Mouse (Mus musculus): ENCODE measurements around the gene Fcgr3. TPM values are rescaled to one million over a fixed set of nuclear protein-coding genes. Genes with fewer than 3 reads are reported as not detected.

Fcgr3 gene
- polyA plus RNA-seq, 1 experiment from 2014 or later, result 26.1 TPM

DNA sequence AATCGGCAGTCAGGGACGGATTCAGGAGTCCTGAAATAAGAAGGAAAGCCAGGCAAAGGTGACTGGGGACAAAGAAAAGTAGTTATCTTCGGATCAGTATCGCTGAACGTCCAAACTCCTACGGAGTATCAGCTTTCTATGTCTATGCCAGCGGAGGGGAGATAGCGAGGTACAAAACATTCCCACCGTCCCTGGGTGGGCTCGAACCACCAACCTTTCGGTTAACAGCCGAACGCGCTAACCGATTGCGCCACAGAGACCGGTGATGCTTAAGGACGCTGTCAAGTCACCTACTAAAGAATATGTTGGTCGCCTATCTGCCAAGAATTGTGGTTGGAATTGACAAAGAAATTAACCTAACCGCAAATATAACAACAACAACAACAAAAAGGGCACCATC lies 31.0 kb downstream of the Fcgr3 start:
- Histone ChIP-seq H3K27ac (replicated peaks) (no peak overlapping the region), H3K36me3 (no peaks in the 10 kb centered on the region), H3K9ac (no peak overlapping the region), H3K4me2 (replicated peaks) (peak overlapping the region; percentile 85), H3K27me3 (peaks cover 42% of the 10 kb centered on the region), H3K4me1 (peaks cover 10% of the 10 kb centered on the region; the same call in 1 of the 2 replicates), H3K9me3 (replicated peaks) (no peaks in the 10 kb centered on the region), H3K4me3 (replicated peaks) (peak overlapping the region; percentile 51)
- under 1% methylated on average over 20 of the region's 20 CpGs for WGBS
- ATAC-seq (ENCODE audit: insufficient number of reproducible peaks, low FRiP score, low TSS enrichment, low read depth), result peak; percentile 70

DNA sequence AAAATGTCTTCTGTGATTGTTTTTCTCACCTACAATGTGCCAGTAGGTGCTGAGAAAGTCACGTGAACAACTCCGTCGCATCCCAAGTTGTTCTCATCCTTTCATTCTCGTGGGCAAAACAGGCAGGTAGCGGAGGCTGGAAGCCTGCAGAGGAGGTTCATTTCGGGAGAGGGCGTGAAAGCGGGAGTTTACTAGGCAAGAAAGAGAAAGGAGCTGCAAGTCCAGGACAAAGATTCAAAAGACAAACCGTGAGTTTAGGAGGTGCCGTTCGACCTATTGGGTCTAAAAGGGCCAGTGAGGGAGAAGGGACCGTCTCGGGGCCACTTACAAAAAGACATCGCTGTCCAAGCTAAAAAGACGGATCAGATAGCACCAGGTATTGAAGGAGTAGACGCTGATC lies 31.5 kb downstream of the Fcgr3 start:
- H3K27me3 ChIP-seq, result peaks cover 43% of the 10 kb centered on the region
- under 1% methylated on average over 16 of the region's 16 CpGs for WGBS
- H3K4me2 ChIP-seq (replicated peaks), result peak overlapping the region; percentile 85
- ATAC-seq (ENCODE audit: insufficient number of reproducible peaks, low FRiP score, low TSS enrichment, low read depth), result no peak
- peak overlapping the region; percentile 51 for H3K4me3 ChIP-seq (replicated peaks)
- peaks cover 10% of the 10 kb centered on the region; the same call in 1 of the 2 replicates for H3K4me1 ChIP-seq
- H3K27ac ChIP-seq (replicated peaks), result no peak overlapping the region
- H3K9ac ChIP-seq, result peak overlapping the region; percentile 29
- H3K36me3 ChIP-seq, result no peaks in the 10 kb centered on the region
- no peaks in the 10 kb centered on the region for H3K9me3 ChIP-seq (replicated peaks)

DNA sequence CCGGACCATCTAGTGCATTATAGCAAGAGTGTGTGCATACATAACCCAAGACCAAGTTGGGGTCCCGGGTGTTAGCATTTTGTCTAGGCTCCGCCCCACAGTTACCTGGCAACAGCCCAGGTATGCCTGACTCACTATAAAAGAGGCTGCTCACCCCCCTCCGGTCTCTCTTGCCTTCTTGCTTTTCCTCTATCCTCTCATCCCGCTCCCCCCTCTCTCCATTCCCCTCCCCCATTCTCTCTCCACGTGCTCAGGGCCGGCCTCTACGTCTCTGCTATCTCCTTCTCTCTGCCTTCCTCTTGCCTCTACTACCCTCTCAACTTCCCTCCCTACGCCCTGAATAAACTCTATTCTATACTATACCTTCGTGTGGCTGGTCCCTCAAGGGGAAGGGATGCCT lies 32.0 kb downstream of the Fcgr3 start:
- Histone ChIP-seq H3K9ac (no peak overlapping the region; the same call in 1 of the 2 replicates), H3K4me2 (replicated peaks) (peak overlapping the region; percentile 85), H3K27me3 (peaks cover 43% of the 10 kb centered on the region)

DNA sequence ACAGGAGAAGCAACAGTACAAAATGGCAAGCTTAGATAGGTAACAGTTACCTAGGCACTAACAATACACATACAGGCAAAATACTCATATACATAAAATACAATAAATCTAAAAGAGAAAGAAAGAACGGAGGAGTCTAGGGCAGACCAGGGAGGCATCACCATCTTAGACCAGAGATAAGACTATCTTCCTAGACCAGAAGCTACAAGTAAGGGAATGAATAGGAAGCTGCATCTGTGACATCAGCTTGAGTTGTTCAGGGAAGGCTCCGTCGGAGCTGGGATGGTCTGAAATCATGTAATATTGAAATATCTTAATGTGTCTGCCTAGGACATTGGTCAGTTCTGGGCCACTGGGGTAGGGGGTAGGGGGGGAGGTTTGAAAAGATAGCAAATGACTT lies 33.0 kb downstream of the Fcgr3 start:
- Histone ChIP-seq H3K36me3 (no peaks in the 10 kb centered on the region), H3K27me3 (peaks cover 43% of the 10 kb centered on the region), H3K4me3 (replicated peaks) (no peak overlapping the region), H3K9me3 (replicated peaks) (no peaks in the 10 kb centered on the region), H3K27ac (replicated peaks) (no peak overlapping the region), H3K4me1 (peaks cover 10% of the 10 kb centered on the region; the same call in 1 of the 2 replicates), H3K9ac (no peak overlapping the region), H3K4me2 (replicated peaks) (no peak overlapping the region)
- no peak for ATAC-seq (ENCODE audit: insufficient number of reproducible peaks, low FRiP score, low TSS enrichment, low read depth)
- 90% methylated on average over 3 of the region's 3 CpGs for WGBS

More for the DNA sequence above, 32.0 kb downstream of the Fcgr3 start:
- Histone ChIP-seq H3K4me3 (replicated peaks) (peak overlapping the region; percentile 51), H3K9me3 (replicated peaks) (no peaks in the 10 kb centered on the region), H3K4me1 (peaks cover 10% of the 10 kb centered on the region; the same call in 1 of the 2 replicates), H3K36me3 (no peaks in the 10 kb centered on the region), H3K27ac (replicated peaks) (no peak overlapping the region)
- WGBS, result 5% methylated on average over 10 of the region's 10 CpGs
- no peak for ATAC-seq (ENCODE audit: insufficient number of reproducible peaks, low FRiP score, low TSS enrichment, low read depth)

DNA sequence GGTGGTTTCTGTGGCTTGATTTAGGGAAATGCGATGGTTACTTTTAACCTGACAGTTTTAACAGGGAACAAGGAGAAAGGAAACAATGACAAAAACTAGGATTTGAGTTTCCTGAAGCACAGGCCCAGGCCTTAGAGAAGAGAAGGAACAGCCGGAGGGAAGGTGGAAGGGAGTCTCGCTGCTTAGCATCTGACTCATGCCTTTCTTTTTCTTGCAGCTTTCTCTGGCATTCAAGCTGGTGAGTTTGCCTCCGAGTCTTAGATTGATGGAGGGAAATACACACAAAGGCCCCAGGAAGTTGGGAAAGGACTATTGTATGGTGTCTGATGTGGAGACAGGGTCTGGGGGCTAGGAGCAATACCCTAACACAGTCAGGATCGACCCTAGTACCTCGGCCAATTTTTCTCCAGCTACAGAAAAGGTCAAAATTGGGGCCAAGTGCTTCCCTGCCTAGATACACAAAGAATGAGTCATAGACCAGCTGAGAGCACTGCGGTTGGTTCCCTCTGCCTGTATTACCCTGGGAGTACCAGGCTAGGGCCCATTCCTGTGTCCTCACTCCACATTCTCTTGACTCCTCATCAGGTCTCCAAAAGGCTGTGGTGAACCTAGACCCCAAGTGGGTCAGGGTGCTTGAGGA lies 45.3 kb downstream of the Fcgr3 start:
- 80% methylated on average over 7 of the region's 7 CpGs for WGBS
- Histone ChIP-seq H3K27me3 (no peaks in the 10 kb centered on the region), H3K9me3 (replicated peaks) (no peaks in the 10 kb centered on the region), H3K4me3 (replicated peaks) (no peak overlapping the region), H3K36me3 (no peaks in the 10 kb centered on the region), H3K27ac (replicated peaks) (no peak overlapping the region), H3K4me2 (replicated peaks) (no peak overlapping the region), H3K9ac (no peak overlapping the region), H3K4me1 (no peaks in the 10 kb centered on the region)
- ATAC-seq (ENCODE audit: insufficient number of reproducible peaks, low FRiP score, low TSS enrichment, low read depth), result no peak

DNA sequence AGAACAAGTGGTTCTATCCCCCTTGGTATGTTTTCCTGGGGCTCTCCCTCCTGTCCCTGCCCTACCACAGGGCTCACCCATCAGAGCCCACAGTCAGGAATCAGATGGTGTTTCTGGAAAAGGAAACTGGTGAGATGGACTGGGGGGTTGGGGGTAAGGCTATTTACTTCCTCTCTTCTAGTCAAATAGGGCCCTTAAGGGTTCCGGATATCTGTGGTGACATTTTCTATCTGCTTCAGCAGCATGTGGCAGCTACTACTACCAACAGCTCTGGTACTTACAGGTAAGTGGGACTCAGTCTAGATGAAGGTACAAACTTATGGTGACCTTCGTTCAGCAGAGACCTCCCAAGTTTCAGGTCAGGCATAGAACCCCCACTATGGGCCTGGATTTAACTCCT lies 46.0 kb downstream of the Fcgr3 start, which contains the start of gene Fcgr4:
TSS of gene Fcgr4 (plus strand) at position 184 of the 400 bp plus-strand sequence.
- Histone ChIP-seq H3K9me3 (replicated peaks) (no peaks in the 10 kb centered on the region), H3K4me3 (replicated peaks) (no peak within 1 kb of the TSS), H3K4me1 (no peaks in the 10 kb centered on the region), H3K36me3 (no peaks in the 10 kb centered on the region), H3K27ac (replicated peaks) (no peak within 1 kb of the TSS), H3K4me2 (replicated peaks) (no peak within 1 kb of the TSS), H3K9ac (no peak within 1 kb of the TSS), H3K27me3 (no peaks in the 10 kb centered on the region)
- ATAC-seq (ENCODE audit: insufficient number of reproducible peaks, low FRiP score, low TSS enrichment, low read depth), result no peak
- WGBS, result 83% methylated on average over 2 of the region's 2 CpGs

DNA sequence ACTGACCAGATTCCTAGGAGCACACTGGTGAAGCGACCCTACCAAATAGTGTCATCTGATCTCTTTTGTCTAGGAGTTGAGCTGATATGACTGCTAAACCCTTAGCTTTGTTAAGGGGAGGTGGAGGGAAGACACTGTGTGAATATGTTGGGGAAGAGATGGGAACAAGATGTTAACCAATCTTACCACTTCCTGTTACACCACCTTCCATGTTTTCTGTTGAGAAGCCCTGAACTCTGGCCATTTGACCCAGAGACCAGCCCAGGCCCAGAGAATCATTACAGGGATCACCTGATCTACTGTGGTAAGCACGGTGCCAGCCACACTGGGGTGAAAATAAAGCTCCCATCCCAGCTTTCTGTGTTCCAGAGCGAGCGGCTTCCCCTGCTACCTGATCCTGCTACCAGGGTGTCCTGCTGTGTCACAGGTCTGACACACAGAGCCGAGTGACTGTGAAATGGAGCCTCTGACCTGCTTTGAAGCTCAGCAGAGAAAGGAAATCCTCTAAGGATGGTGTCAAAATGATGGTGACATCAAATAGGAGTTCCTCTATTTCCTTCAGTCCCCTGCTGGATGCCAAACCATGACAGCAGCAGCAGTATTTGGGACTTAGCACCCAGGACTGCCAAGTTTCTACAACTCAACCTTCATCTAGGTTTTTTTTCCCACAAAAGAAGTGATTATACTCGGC lies 47.1 kb downstream of the Fcgr3 start:
- Histone ChIP-seq H3K4me2 (replicated peaks) (no peak overlapping the region), H3K27ac (replicated peaks) (no peak overlapping the region), H3K27me3 (no peaks in the 10 kb centered on the region), H3K4me1 (no peaks in the 10 kb centered on the region), H3K9ac (no peak overlapping the region), H3K4me3 (replicated peaks) (no peak overlapping the region), H3K9me3 (replicated peaks) (no peaks in the 10 kb centered on the region), H3K36me3 (no peaks in the 10 kb centered on the region)
- ATAC-seq (ENCODE audit: insufficient number of reproducible peaks, low FRiP score, low TSS enrichment, low read depth), result no peak
- 44% methylated on average over 6 of the region's 6 CpGs for WGBS

DNA sequence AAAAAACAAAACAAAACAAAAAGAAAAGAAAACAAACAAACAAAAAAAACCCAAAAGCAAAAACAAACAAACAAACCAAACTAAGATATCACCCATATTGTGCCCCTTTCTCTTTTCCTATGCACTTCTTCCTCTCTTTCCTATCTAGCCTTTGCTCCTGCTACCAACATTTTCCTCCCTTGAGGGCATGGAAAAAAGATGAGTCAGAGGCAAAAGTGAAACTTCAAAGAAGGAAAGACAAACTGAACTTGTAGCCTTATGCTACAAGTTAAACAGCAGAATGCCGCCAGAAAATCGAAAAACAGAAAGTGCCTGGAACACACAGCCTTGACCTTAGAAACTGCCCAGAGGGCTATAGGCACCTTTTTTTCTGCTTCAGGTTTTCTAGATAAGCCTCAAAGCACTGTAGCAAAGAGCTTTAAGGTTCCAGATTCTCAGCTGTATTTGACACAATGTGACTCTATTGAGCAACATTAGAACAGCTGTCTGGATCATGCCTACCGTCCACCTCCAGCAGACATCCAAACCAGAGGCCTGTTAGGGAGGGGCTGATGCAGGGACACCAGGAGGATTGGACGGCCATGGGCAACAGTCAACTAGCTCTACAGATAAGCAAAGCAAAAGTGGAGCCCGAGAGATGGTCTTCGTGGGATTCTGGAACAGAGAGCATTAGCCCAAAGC lies 47.9 kb downstream of the Fcgr3 start:
- Histone ChIP-seq H3K9ac (no peak overlapping the region), H3K4me2 (replicated peaks) (no peak overlapping the region), H3K4me3 (replicated peaks) (no peak overlapping the region), H3K27ac (replicated peaks) (no peak overlapping the region), H3K27me3 (no peaks in the 10 kb centered on the region), H3K9me3 (replicated peaks) (no peaks in the 10 kb centered on the region), H3K36me3 (no peaks in the 10 kb centered on the region), H3K4me1 (no peaks in the 10 kb centered on the region)
- WGBS, result 79% methylated on average over 6 of the region's 6 CpGs
- ATAC-seq (ENCODE audit: insufficient number of reproducible peaks, low FRiP score, low TSS enrichment, low read depth), result no peak

DNA sequence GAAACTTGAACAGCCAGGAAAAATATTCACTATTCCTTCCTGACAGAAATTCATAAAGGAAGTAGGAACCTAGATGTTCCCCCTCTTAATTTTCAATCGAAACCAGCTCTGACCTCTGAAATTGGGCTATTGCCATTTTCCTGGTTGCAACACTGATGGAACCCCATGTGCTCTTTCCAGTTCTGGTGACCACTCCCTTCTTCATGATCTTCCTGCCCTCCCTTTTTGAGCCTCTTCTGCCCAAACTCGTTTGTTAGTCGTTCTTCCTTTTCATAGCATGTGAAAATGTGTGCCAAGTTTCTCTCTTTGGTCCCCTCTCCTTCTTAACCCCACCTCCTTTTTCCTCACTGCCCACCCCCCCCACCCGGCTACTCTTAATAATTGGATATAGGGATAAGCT lies 53.0 kb downstream of the Fcgr3 start:
- H3K36me3 ChIP-seq, result no peaks in the 10 kb centered on the region
- WGBS, result 76% methylated on average over 4 of the region's 4 CpGs
- no peak for ATAC-seq (ENCODE audit: insufficient number of reproducible peaks, low FRiP score, low TSS enrichment, low read depth)

DNA sequence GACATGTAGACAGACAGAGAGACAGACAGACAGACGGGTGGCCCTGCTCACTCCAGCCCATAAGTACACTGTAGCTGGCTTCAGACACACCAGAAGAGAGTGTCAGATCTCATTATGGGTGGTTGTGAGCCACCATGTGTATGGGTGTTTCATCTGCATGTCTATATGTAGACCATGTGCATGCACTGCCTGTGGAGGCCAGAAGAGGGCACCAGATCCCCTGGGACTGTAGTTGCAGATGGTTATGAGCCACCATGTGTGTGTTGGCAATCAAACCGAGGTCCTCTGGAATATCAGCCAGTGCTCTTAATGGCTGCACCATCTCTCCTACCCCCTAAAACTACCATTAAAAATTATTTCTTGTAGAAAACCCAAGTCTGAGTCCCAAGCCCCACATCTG lies 57.8 kb downstream of the Fcgr3 start:
- Histone ChIP-seq H3K36me3 (no peaks in the 10 kb centered on the region), H3K4me1 (no peaks in the 10 kb centered on the region), H3K27me3 (no peaks in the 10 kb centered on the region), H3K9ac (no peak overlapping the region), H3K27ac (replicated peaks) (no peak overlapping the region), H3K4me3 (replicated peaks) (no peak overlapping the region), H3K4me2 (replicated peaks) (no peak overlapping the region), H3K9me3 (replicated peaks) (no peaks in the 10 kb centered on the region)
- 83% methylated on average over 2 of the region's 2 CpGs for WGBS
- ATAC-seq (ENCODE audit: insufficient number of reproducible peaks, low FRiP score, low TSS enrichment, low read depth), result no peak

More for the DNA sequence above, 53.0 kb downstream of the Fcgr3 start:
- no peaks in the 10 kb centered on the region for H3K9me3 ChIP-seq (replicated peaks)
- no peak overlapping the region for H3K27ac ChIP-seq (replicated peaks)
- H3K9ac ChIP-seq, result no peak overlapping the region
- no peaks in the 10 kb centered on the region for H3K27me3 ChIP-seq
- no peak overlapping the region for H3K4me3 ChIP-seq (replicated peaks)
- H3K4me2 ChIP-seq (replicated peaks), result no peak overlapping the region
- H3K4me1 ChIP-seq, result no peaks in the 10 kb centered on the region

DNA sequence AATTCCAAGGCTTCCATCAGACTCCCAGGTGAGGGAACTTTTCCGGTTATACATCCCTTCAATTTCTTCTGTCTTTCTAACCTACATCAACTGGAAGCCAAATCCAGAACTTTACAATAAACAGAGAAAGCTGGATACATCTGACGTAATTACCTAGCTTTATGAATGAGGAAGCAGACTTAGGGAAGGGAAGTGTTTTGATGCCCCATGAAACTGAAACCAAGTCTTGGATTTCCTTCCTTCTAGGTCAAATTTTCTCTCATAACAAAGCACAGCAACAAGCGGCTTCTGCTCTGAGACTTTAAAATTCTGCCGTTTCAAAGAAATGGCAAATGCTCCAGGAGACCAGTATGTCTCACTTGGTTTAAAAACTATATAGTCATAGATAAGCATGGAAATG lies 58.4 kb downstream of the Fcgr3 start:
- H3K9me3 ChIP-seq (replicated peaks), result no peaks in the 10 kb centered on the region
- H3K9ac ChIP-seq, result no peak overlapping the region
- no peak overlapping the region for H3K4me3 ChIP-seq (replicated peaks)
- WGBS, result 85% methylated on average over 4 of the region's 4 CpGs
- H3K36me3 ChIP-seq, result no peaks in the 10 kb centered on the region
- H3K27me3 ChIP-seq, result no peaks in the 10 kb centered on the region
- no peak for ATAC-seq (ENCODE audit: insufficient number of reproducible peaks, low FRiP score, low TSS enrichment, low read depth)
- no peaks in the 10 kb centered on the region for H3K4me1 ChIP-seq
- no peak overlapping the region for H3K4me2 ChIP-seq (replicated peaks)
- no peak overlapping the region for H3K27ac ChIP-seq (replicated peaks)
